In genomic region chr6:37016046-37016445, GRCm38 (mm10) we compare ENCODE assay signal across 21 mouse cellular contexts.
DNase-seq lines count a peak whose midpoint lies in the region; ATAC-seq and TF ChIP-seq lines count a peak whose summit lies in the region.
"Had no signal": no experiment of that assay in that cellular context is flagged by ENCODE, and none has a peak within 500 bp of the region (broad histone marks: within the 10 kb centered on the region; RNA-seq: fewer than 3 reads in every experiment).

No protein-coding gene starts in this region.

- no peak overlapping the region for H3K4me3 ChIP-seq in hindbrain, embryonic 14.5 days (replicated peaks; ENCODE audit: low read length)
- no peak overlapping the region for H3K4me3 ChIP-seq in hindbrain, postnatal 0 days (ENCODE audit: low read length)
- no peak overlapping the region for H3K4me3 ChIP-seq in embryonic facial prominence, embryonic 12.5 days
- H3K4me3 ChIP-seq in midbrain, postnatal 0 days (ENCODE audit: low read depth, low read length): no peak overlapping the region
- H3K4me3 ChIP-seq: heart, adult 2 months had no signal

- peak overlapping the region; percentile 47 for H3K27ac ChIP-seq in hindbrain, embryonic 14.5 days
- H3K27ac ChIP-seq in hindbrain, postnatal 0 days: no peak overlapping the region
- no peak overlapping the region for H3K27ac ChIP-seq in embryonic facial prominence, embryonic 12.5 days
- no peak overlapping the region for H3K27ac ChIP-seq in midbrain, postnatal 0 days (ENCODE audit: low read depth, low read length)
- H3K27ac ChIP-seq: heart, adult 2 months had no signal

- H3K4me1 ChIP-seq in hindbrain, embryonic 14.5 days (replicated peaks; ENCODE audit: control insufficient read depth, insufficient read depth, low read length): peaks cover 8% of the 10 kb centered on the region
- H3K4me1 ChIP-seq in hindbrain, postnatal 0 days (ENCODE audit: insufficient read depth, low read length): peaks cover 5% of the 10 kb centered on the region; the same call in 1 of the 2 replicates
- peaks cover 5% of the 10 kb centered on the region; the same call in 1 of the 2 replicates for H3K4me1 ChIP-seq in embryonic facial prominence, embryonic 12.5 days
- no peaks in the 10 kb centered on the region for H3K4me1 ChIP-seq in midbrain, postnatal 0 days (ENCODE audit: insufficient read depth, low read length)

- H3K9me3 ChIP-seq in hindbrain, embryonic 14.5 days (ENCODE audit: control insufficient read depth, low read length): no peaks in the 10 kb centered on the region
- H3K9me3 ChIP-seq in hindbrain, postnatal 0 days (ENCODE audit: low read length): no peaks in the 10 kb centered on the region
- H3K9me3 ChIP-seq in embryonic facial prominence, embryonic 12.5 days: no peaks in the 10 kb centered on the region
- H3K9me3 ChIP-seq in midbrain, postnatal 0 days (ENCODE audit: low read length): no peaks in the 10 kb centered on the region

- no peak for DNase-seq in frontal cortex, postnatal 10 days (ENCODE audit: low spot score in 2 of 2)
- DNase-seq in hindbrain, embryonic 14.5 days (ENCODE audit: low spot score): no peak
- DNase-seq in hindbrain, postnatal 0 days (ENCODE audit: low spot score): no peak
- peak; percentile 38 for DNase-seq in midbrain, postnatal 0 days (ENCODE audit: low spot score)
- DNase-seq in ovary, postnatal 36 days (ENCODE audit: low spot score): no peak
- DNase-seq in cerebellum, adult 9-10 months: no peak
- DNase-seq: adrenal gland, postnatal 25 days; cerebellum, adult 2 months; forebrain, postnatal 0 days; gastrocnemius, postnatal 10 days; heart, adult 2 months; kidney, adult 9 months; kidney, postnatal 36 days; lung, adult 18-20 months; lung, postnatal 14 days; right cerebral cortex, postnatal 4 days had no signal

- H3K27me3 ChIP-seq in hindbrain, embryonic 14.5 days (ENCODE audit: control insufficient read depth, insufficient read depth, low read length): no peaks in the 10 kb centered on the region
- H3K27me3 ChIP-seq in hindbrain, postnatal 0 days (ENCODE audit: insufficient read depth, low read length): no peaks in the 10 kb centered on the region
- no peaks in the 10 kb centered on the region for H3K27me3 ChIP-seq in embryonic facial prominence, embryonic 12.5 days
- H3K27me3 ChIP-seq in midbrain, postnatal 0 days (ENCODE audit: insufficient read depth, low read length): no peaks in the 10 kb centered on the region
- H3K27me3 ChIP-seq: CH12.LX had no signal

- no peak overlapping the region for H3K4me2 ChIP-seq in hindbrain, embryonic 14.5 days (replicated peaks)
- H3K4me2 ChIP-seq in hindbrain, postnatal 0 days (ENCODE audit: low read depth, low read length): no peak overlapping the region
- H3K4me2 ChIP-seq in embryonic facial prominence, embryonic 12.5 days (replicated peaks): no peak overlapping the region
- no peak overlapping the region for H3K4me2 ChIP-seq in midbrain, postnatal 0 days (ENCODE audit: low read depth, low read length, poor library complexity, severe bottlenecking)
- H3K4me2 ChIP-seq: liver, embryonic 11.5 days had no signal

- H3K9ac ChIP-seq in hindbrain, embryonic 14.5 days: no peak overlapping the region
- no peak overlapping the region for H3K9ac ChIP-seq in hindbrain, postnatal 0 days (replicated peaks; ENCODE audit: low read length)
- H3K9ac ChIP-seq in embryonic facial prominence, embryonic 12.5 days: no peak overlapping the region
- no peak overlapping the region for H3K9ac ChIP-seq in midbrain, postnatal 0 days (replicated peaks; ENCODE audit: low read length, poor library complexity, severe bottlenecking)
- H3K9ac ChIP-seq: forebrain, postnatal 0 days had no signal

- no peaks in the 10 kb centered on the region; the same call in 1 of the 2 replicates for H3K36me3 ChIP-seq in hindbrain, embryonic 14.5 days (replicated peaks; ENCODE audit: control insufficient read depth, insufficient read depth)
- H3K36me3 ChIP-seq in hindbrain, postnatal 0 days (ENCODE audit: insufficient read depth, low read length): no peaks in the 10 kb centered on the region
- no peaks in the 10 kb centered on the region for H3K36me3 ChIP-seq in embryonic facial prominence, embryonic 12.5 days
- H3K36me3 ChIP-seq in midbrain, postnatal 0 days (ENCODE audit: insufficient read depth, low read length): no peaks in the 10 kb centered on the region; the same call in none of the 2 replicates

- TF ChIP-seq CTCF in hindbrain, postnatal 0 days (IDR thresholded peaks at IDR 0.05; ENCODE audit: low read depth): no peak
- TF ChIP-seq CTCF in midbrain, postnatal 0 days (IDR thresholded peaks at IDR 0.05): no peak

- peak; percentile 44; the same call in 1 of the 2 replicates for ATAC-seq in frontal cortex, adult (ENCODE audit: low TSS enrichment)
- ATAC-seq in hindbrain, embryonic 14.5 days (ENCODE audit: low FRiP score): 0 out of 2 replicates have a peak, but pooled peaks have one; percentile 60
- ATAC-seq in hindbrain, postnatal 0 days: no peak
- 0 out of 2 replicates have a peak, but pooled peaks have one; percentile 41 for ATAC-seq in embryonic facial prominence, embryonic 12.5 days (ENCODE audit: insufficient number of reproducible peaks, insufficient read depth, low FRiP score, low TSS enrichment)
- no peak for ATAC-seq in midbrain, postnatal 0 days (ENCODE audit: low FRiP score)
- ATAC-seq: forebrain, postnatal 0 days; inflammation-experienced regulatory T-cells, adult 6 months had no signal

Comparison
In these comparisons a context has a peak if more than half of its experiments do, and no peak if none do; other contexts are left out.
1. ATAC-seq: peak in frontal cortex, adult (single experiment), hindbrain, embryonic 14.5 days (single experiment) and embryonic facial prominence, embryonic 12.5 days (single experiment); none in hindbrain, postnatal 0 days (single experiment) and midbrain, postnatal 0 days (single experiment).